In genomic region chr13:25007115-25007514, GRCm38 (mm10) we compare ENCODE assay signal across 9 mouse cellular contexts. TPM values are rescaled to one million over a fixed set of nuclear protein-coding genes. Genes with fewer than 3 reads are reported as not detected.
DNase-seq lines count a peak whose midpoint lies in the region; ATAC-seq lines count a peak whose summit lies in the region.
"Had no signal": no experiment of that assay in that cellular context is flagged by ENCODE, and none has a peak within 500 bp of the region (broad histone marks: within the 10 kb centered on the region; RNA-seq: fewer than 3 reads in every experiment).

No protein-coding gene starts in this region.

- H3K4me3 ChIP-seq in heart, embryonic 10.5 days, result no peak overlapping the region
- H3K4me3 ChIP-seq in heart, embryonic 11.5 days (ENCODE audit: low read depth, low read length), result no peak overlapping the region
- H3K4me3 ChIP-seq: limb, embryonic 12.5 days had no signal

- no peaks in the 10 kb centered on the region for H3K4me1 ChIP-seq in heart, embryonic 10.5 days
- no peaks in the 10 kb centered on the region for H3K4me1 ChIP-seq in heart, embryonic 11.5 days (ENCODE audit: control insufficient read depth, insufficient read depth, low read length)
- H3K4me1 ChIP-seq: limb, embryonic 12.5 days had no signal

- no peak for ATAC-seq in heart, embryonic 11.5 days (replicated peaks; ENCODE audit: insufficient number of reproducible peaks, low FRiP score, low TSS enrichment)

- no peak overlapping the region for H3K9ac ChIP-seq in heart, embryonic 11.5 days (ENCODE audit: low read depth, low read length)
- H3K9ac ChIP-seq: limb, embryonic 12.5 days had no signal

- H3K27ac ChIP-seq in heart, embryonic 10.5 days, result no peak overlapping the region
- H3K27ac ChIP-seq in heart, embryonic 11.5 days (ENCODE audit: low read depth, low read length), result no peak overlapping the region
- H3K27ac ChIP-seq: limb, embryonic 12.5 days had no signal

- H3K4me2 ChIP-seq in heart, embryonic 11.5 days, result no peak overlapping the region
- H3K4me2 ChIP-seq: limb, embryonic 12.5 days had no signal

- DNase-seq in heart, embryonic 10.5 days (ENCODE audit: low spot score), result peak; percentile 63
- DNase-seq in right cerebral cortex, postnatal 10 days (ENCODE audit: low spot score in 2 of 2), result peak; percentile 45 to 59
- no peak for DNase-seq in right cerebral cortex, adult 18-20 months
- peak; percentile 45 for DNase-seq in cerebellum, adult 9-10 months
- DNase-seq in kidney, postnatal 10 days, result peak; percentile 68
- DNase-seq in spleen, postnatal 10 days (ENCODE audit: low spot score in 2 of 2), result peak; percentile 34 to 70
- DNase-seq in embryo, embryonic 9.5 days (ENCODE audit: extremely low spot score), result no peak

- H3K9me3 ChIP-seq in heart, embryonic 10.5 days, result no peaks in the 10 kb centered on the region
- no peaks in the 10 kb centered on the region for H3K9me3 ChIP-seq in heart, embryonic 11.5 days (replicated peaks; ENCODE audit: control insufficient read depth, low read length)

- no peaks in the 10 kb centered on the region for H3K27me3 ChIP-seq in heart, embryonic 10.5 days (ENCODE audit: insufficient read depth, poor library complexity, severe bottlenecking)
- H3K27me3 ChIP-seq in heart, embryonic 11.5 days (ENCODE audit: control insufficient read depth, insufficient read depth, low read length), result no peaks in the 10 kb centered on the region
- H3K27me3 ChIP-seq: limb, embryonic 12.5 days had no signal

- peaks cover 30% of the 10 kb centered on the region for H3K36me3 ChIP-seq in heart, embryonic 10.5 days
- peaks cover 8% of the 10 kb centered on the region; the same call in 1 of the 2 replicates for H3K36me3 ChIP-seq in heart, embryonic 11.5 days (ENCODE audit: control insufficient read depth, insufficient read depth, low read length)

- WGBS in heart, embryonic 10.5 days, result 88% methylated on average over 8 of the region's 8 CpGs
- WGBS in heart, embryonic 11.5 days (ENCODE audit: insufficient replicate concordance), result 76% methylated on average over 6 of the region's 8 CpGs

RNA-seq across cellular contexts. Expression of gene Mrs2, which starts 13.1 kb away (rescaled TPM):
- polyA plus RNA-seq in heart, embryonic 10.5 days (2016; fragmentation: Nextera tagmentation; extraction: Ambion mirVana), result 18.5 and 19.8 TPM in 2 replicates
- 20.1 and 21.1 TPM in 2 replicates for polyA plus RNA-seq in heart, embryonic 11.5 days (2014; fragmentation: Nextera tagmentation; extraction: Ambion mirVana)

RNA-seq across cellular contexts. Expression of gene Dcdc2a, which starts 48.7 kb away (rescaled TPM):
- polyA plus RNA-seq in heart, embryonic 10.5 days (2016; fragmentation: Nextera tagmentation; extraction: Ambion mirVana), result 0.75 and 0.83 TPM in 2 replicates
- 0.69 and 1.2 TPM in 2 replicates for polyA plus RNA-seq in heart, embryonic 11.5 days (2014; fragmentation: Nextera tagmentation; extraction: Ambion mirVana)

Comparison
In these comparisons a context has a peak if more than half of its experiments do, and no peak if none do; other contexts are left out.
1. DNase-seq: peak in heart, embryonic 10.5 days (single experiment), right cerebral cortex, postnatal 10 days (2 of 2), cerebellum, adult 9-10 months (single experiment), kidney, postnatal 10 days (single experiment) and spleen, postnatal 10 days (2 of 2); none in right cerebral cortex, adult 18-20 months (single experiment) and embryo, embryonic 9.5 days (single experiment).